Mouse (Mus musculus): ENCODE measurements around the gene Idua. TPM values are rescaled to one million over a fixed set of nuclear protein-coding genes. Genes with fewer than 3 reads are reported as not detected.

The Idua gene
- total and polyA plus RNA-seq, 3 experiments = 6.2 to 43.2 (median 9.1) TPM

DNA sequence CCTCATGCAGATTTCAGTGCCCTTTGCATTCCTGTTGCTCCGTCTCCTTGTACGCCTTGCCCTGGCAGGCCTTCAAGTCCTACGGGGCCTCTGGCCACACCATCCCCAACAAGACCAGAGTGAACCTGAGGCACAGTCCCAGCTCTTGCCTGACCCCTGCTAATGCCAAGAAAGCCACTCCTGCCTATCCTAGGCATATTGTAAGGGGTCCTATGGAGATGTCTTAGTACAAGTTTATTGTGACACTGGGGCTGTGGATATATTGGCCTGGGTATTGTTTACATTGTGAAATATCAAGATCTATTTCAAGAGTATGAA, 13.8 kb upstream of the Idua start:
- ATAC-seq (ENCODE audit: extremely low read depth, insufficient number of reproducible peaks, low FRiP score, poor library complexity, severe bottlenecking) (no peak), DNase-seq (ENCODE audit: low spot score) (no peak)
- Histone ChIP-seq H3K36me3 (replicated peaks) (peaks cover 98% of the 10 kb centered on the region), H3K4me1 (ENCODE audit: insufficient read depth, low read depth, low read length) (peaks cover under 1% of the 10 kb centered on the region; the same call in 1 of the 2 replicates), H3K4me3 (ENCODE audit: low read depth, low read length) (no peak overlapping the region), H3K27me3 (ENCODE audit: insufficient read depth, low read length) (no peaks in the 10 kb centered on the region), H3K9me3 (replicated peaks) (no peaks in the 10 kb centered on the region)
- TF ChIP-seq CTCF (IDR thresholded peaks at IDR 0.05; ENCODE audit: low read depth, low read length) (no peak), TAL1 (conservative IDR thresholded peaks at IDR 0.05; ENCODE audit: low read depth, low read length) (no peak), GATA2 (IDR thresholded peaks at IDR 0.05; ENCODE audit: borderline replicate concordance, low read depth, low read length) (no peak), GATA1 (IDR thresholded peaks at IDR 0.05; ENCODE audit: borderline replicate concordance, low read length) (no peak), POLR2AphosphoS5 (IDR thresholded peaks at IDR 0.05; ENCODE audit: insufficient replicate concordance, low read depth, low read length) (no peak)

DNA sequence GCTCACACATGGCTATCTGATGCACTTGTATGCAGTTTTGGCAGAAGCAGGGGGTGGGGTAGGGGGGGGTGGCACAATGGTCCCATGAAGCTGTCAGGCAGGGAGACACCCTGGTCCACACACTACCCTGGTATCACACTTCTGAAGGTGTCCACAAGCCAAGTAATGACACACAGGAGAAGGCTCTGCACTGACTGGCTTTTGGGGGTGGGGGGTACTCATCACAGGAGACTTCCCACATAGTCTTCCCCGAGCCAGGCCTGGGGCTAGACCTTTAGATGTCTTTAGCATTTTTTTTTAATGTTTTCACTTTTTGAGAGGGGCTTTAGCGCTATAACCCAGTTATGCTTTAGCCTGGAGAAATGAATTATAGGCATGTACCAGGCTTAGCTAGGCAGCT, 12.8 kb upstream of the Idua start:
- no peak overlapping the region for H3K4me3 ChIP-seq (ENCODE audit: low read depth, low read length)
- peaks cover 99% of the 10 kb centered on the region for H3K36me3 ChIP-seq (replicated peaks)
- TF ChIP-seq GATA1 (IDR thresholded peaks at IDR 0.05; ENCODE audit: borderline replicate concordance, low read length) (no peak), CTCF (IDR thresholded peaks at IDR 0.05; ENCODE audit: low read depth, low read length) (no peak), POLR2AphosphoS5 (IDR thresholded peaks at IDR 0.05; ENCODE audit: insufficient replicate concordance, low read depth, low read length) (no peak), TAL1 (conservative IDR thresholded peaks at IDR 0.05; ENCODE audit: low read depth, low read length) (no peak), GATA2 (IDR thresholded peaks at IDR 0.05; ENCODE audit: borderline replicate concordance, low read depth, low read length) (no peak)
- H3K9me3 ChIP-seq (replicated peaks) = no peaks in the 10 kb centered on the region
- DNase-seq (ENCODE audit: low spot score) (no peak), ATAC-seq (ENCODE audit: extremely low read depth, insufficient number of reproducible peaks, low FRiP score, poor library complexity, severe bottlenecking) (no peak)
- H3K27me3 ChIP-seq (ENCODE audit: insufficient read depth, low read length) = no peaks in the 10 kb centered on the region
- H3K4me1 ChIP-seq (ENCODE audit: insufficient read depth, low read depth, low read length) = peaks cover 4% of the 10 kb centered on the region

DNA sequence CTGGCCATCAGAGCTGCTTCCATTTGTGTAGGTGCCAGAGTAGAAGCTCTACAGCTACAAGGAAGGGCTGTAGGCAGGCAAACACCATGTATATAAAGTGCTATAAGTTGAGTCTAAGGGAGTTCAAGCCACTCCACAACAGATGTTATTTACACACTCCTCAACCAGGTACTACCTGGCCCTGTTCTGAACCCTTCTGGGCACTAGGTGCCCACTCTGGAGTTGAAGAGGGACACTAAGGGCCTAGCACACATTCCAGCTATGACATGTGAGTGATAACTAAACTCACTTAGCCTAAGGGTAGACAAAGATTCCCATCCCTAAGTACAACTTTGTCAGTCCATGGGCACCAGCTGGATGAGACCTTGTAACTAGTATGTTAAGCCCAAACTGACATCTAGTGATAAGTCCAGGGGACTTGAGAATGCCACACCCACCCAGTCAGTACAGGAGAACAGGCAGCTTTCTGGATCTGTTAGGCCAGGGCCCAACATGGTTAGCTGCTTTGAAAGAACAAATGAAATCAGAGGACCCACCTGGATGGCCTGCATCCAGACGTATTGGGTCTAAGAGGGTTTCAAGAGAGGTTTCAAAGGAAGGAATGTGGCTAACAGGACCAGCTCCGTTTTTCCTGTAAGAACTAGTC, 12.2 kb upstream of the Idua start:
- no peaks in the 10 kb centered on the region for H3K27me3 ChIP-seq (ENCODE audit: insufficient read depth, low read length)
- peaks cover 4% of the 10 kb centered on the region for H3K4me1 ChIP-seq (ENCODE audit: insufficient read depth, low read depth, low read length)
- no peak for ATAC-seq (ENCODE audit: extremely low read depth, insufficient number of reproducible peaks, low FRiP score, poor library complexity, severe bottlenecking)
- no peaks in the 10 kb centered on the region for H3K9me3 ChIP-seq (replicated peaks)
- DNase-seq (ENCODE audit: low spot score) = no peak
- peaks cover 99% of the 10 kb centered on the region for H3K36me3 ChIP-seq (replicated peaks)
- H3K4me3 ChIP-seq (ENCODE audit: low read depth, low read length) = no peak overlapping the region
- TF ChIP-seq POLR2AphosphoS5 (IDR thresholded peaks at IDR 0.05; ENCODE audit: insufficient replicate concordance, low read depth, low read length) (no peak), GATA1 (IDR thresholded peaks at IDR 0.05; ENCODE audit: borderline replicate concordance, low read length) (no peak), CTCF (IDR thresholded peaks at IDR 0.05; ENCODE audit: low read depth, low read length) (no peak), TAL1 (conservative IDR thresholded peaks at IDR 0.05; ENCODE audit: low read depth, low read length) (no peak), GATA2 (IDR thresholded peaks at IDR 0.05; ENCODE audit: borderline replicate concordance, low read depth, low read length) (no peak)

DNA sequence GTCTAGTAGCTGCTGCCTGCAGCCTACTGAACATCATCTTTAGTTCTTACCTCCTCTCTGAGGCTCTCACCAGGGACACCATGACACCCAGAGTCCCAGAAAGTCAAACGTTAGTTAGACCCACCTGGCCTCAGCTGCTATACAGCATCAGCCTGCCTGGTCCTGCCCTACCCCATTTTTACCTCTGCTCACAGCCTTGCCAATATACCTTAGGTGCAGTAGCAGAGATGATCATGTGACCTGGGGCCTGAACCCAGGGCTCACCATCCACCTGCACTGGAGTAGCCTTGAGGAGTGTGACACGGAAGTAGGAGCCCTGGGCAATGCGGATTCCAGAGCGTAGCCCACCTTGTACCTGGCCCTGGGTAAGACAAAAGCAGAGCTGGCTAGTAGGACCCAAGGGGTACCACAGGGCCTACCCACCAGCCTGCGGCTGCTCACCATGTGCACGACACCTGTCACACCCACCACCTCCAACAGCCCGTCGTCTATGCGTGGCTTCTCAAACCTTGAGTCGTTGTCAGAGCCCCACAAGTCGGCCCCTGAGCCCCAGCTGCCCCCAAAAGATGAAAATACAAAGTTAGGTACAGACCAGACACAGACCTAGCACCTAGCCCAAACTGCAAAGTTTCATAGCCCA, 11.1 kb upstream of the Idua start:
- H3K27me3 ChIP-seq (ENCODE audit: insufficient read depth, low read length) = no peaks in the 10 kb centered on the region
- no peak overlapping the region for H3K4me3 ChIP-seq (ENCODE audit: low read depth, low read length)
- H3K4me1 ChIP-seq (ENCODE audit: insufficient read depth, low read depth, low read length) = peaks cover 6% of the 10 kb centered on the region
- ATAC-seq (ENCODE audit: extremely low read depth, insufficient number of reproducible peaks, low FRiP score, poor library complexity, severe bottlenecking) (no peak), DNase-seq (ENCODE audit: low spot score) (no peak)
- peaks cover 99% of the 10 kb centered on the region for H3K36me3 ChIP-seq (replicated peaks)
- no peaks in the 10 kb centered on the region for H3K9me3 ChIP-seq (replicated peaks)
- TF ChIP-seq GATA2 (IDR thresholded peaks at IDR 0.05; ENCODE audit: borderline replicate concordance, low read depth, low read length) (no peak), TAL1 (conservative IDR thresholded peaks at IDR 0.05; ENCODE audit: low read depth, low read length) (no peak), POLR2AphosphoS5 (IDR thresholded peaks at IDR 0.05; ENCODE audit: insufficient replicate concordance, low read depth, low read length) (no peak), GATA1 (IDR thresholded peaks at IDR 0.05; ENCODE audit: borderline replicate concordance, low read length) (no peak), CTCF (IDR thresholded peaks at IDR 0.05; ENCODE audit: low read depth, low read length) (no peak)

DNA sequence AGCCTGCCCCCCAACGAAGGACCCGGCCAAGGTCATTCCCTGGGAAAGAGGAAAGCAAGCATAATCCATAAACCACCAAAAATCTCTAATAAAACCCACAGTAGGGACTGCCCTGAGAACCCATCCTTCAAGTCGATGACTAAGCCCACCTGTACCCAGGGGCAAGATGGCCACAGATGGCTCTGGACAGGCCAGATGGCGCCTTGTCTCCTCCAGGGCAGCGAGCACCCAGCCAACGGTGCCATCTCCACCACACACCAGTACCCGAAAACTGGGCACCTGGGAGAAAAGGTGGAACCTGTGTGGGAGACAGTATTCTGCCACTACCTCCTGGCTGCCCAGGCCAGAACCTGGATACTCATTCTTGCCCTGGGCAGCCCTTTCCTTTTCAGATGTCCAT, 9.8 kb upstream of the Idua start:
- no peaks in the 10 kb centered on the region for H3K9me3 ChIP-seq (replicated peaks)
- H3K36me3 ChIP-seq (replicated peaks) = peaks cover 100% of the 10 kb centered on the region
- no peaks in the 10 kb centered on the region for H3K27me3 ChIP-seq (ENCODE audit: insufficient read depth, low read length)
- TF ChIP-seq CTCF (IDR thresholded peaks at IDR 0.05; ENCODE audit: low read depth, low read length) = no peak
- no peak for TF ChIP-seq POLR2AphosphoS5 (IDR thresholded peaks at IDR 0.05; ENCODE audit: insufficient replicate concordance, low read depth, low read length)
- ATAC-seq (ENCODE audit: extremely low read depth, insufficient number of reproducible peaks, low FRiP score, poor library complexity, severe bottlenecking) (no peak), DNase-seq (ENCODE audit: low spot score) (no peak)
- H3K4me1 ChIP-seq (ENCODE audit: insufficient read depth, low read depth, low read length) = peaks cover 15% of the 10 kb centered on the region
- no peak overlapping the region for H3K4me3 ChIP-seq (ENCODE audit: low read depth, low read length)

DNA sequence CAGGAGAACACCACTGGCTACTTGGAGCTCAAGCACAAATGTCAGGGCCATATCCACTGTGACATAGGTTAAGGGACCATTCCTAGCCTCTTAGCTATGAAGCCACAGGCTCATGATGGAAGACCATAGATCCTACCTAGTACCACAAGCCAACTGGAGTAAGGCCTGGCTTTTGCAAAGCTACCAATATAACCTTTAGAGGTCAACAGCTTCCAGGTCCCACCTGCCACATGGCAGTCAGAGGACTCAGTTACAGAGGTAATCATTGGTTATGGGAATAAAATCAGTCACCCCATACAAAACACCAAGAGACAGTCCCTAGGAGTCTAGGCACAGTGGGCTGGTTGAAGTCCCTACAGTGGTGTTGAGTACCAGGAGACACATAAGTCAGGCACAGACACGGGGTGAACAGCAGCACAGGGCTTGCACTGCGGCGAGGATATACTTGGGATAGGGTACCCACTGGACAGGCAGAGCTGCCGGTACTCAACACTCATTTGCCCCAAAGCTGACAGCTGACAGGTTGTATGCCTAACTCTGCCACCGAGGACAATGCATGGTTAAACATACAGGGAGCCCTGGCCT, 8.9 kb upstream of the Idua start:
- no peak for ATAC-seq (ENCODE audit: extremely low read depth, insufficient number of reproducible peaks, low FRiP score, poor library complexity, severe bottlenecking)
- no peak for TF ChIP-seq CTCF (IDR thresholded peaks at IDR 0.05; ENCODE audit: low read depth, low read length)
- peaks cover 100% of the 10 kb centered on the region for H3K36me3 ChIP-seq (replicated peaks)

More for the DNA sequence above, 8.9 kb upstream of the Idua start:
- Histone ChIP-seq H3K4me3 (ENCODE audit: low read depth, low read length) (no peak overlapping the region), H3K4me1 (ENCODE audit: insufficient read depth, low read depth, low read length) (peaks cover 20% of the 10 kb centered on the region), H3K27me3 (ENCODE audit: insufficient read depth, low read length) (no peaks in the 10 kb centered on the region), H3K9me3 (replicated peaks) (no peaks in the 10 kb centered on the region)
- DNase-seq (ENCODE audit: low spot score) = no peak

Measured in G1E (cell line).